Mouse (Mus musculus) CH12.LX (cell line): ENCODE results near the gene Tbp. TPM values are rescaled to one million over a fixed set of nuclear protein-coding genes. Genes with fewer than 3 reads are reported as not detected.

Experiments used
- DNase-seq: peaks from one replicate; pipeline ENCODE4 v3.0.0-alpha.2; 2013; ENCODE audit errors: extremely low read depth
- H3K27ac ChIP-seq: 2 replicates; pipeline ENCODE4 v1.5.1; 2012; ENCODE audit warnings: low read depth, mild to moderate bottlenecking, control low read depth, moderate library complexity; ENCODE audit not compliant: insufficient read depth
- H3K27me3 ChIP-seq: replicated peaks from 2 replicates; pipeline ENCODE3; 2012; ENCODE audit warnings: inconsistent platforms
- H3K36me3 ChIP-seq, 2 experiments: replicated peaks in 1 of 2; 2 replicates each; pipeline versions ENCODE3 to v1.6.1; 2012; ENCODE audit warnings: inconsistent platforms in 1 of 2, low read length in 1 of 2, mild to moderate bottlenecking in 1 of 2, mixed read lengths in 1 of 2, moderate library complexity in 1 of 2; ENCODE audit not compliant: control insufficient read depth in 1 of 2, insufficient read depth in 1 of 2
- H3K4me1 ChIP-seq, 2 experiments: 2 replicates each; pipeline ENCODE4 v1.6.1; 2012; ENCODE audit warnings: inconsistent platforms in 1 of 2, moderate library complexity in 1 of 2; ENCODE audit not compliant: insufficient read depth in 2 of 2, control insufficient read depth in 1 of 2
- H3K4me2 ChIP-seq: 2 replicates; pipeline ENCODE4 v1.6.1; 2012; ENCODE audit warnings: low read depth, mild to moderate bottlenecking, control low read depth; ENCODE audit not compliant: poor library complexity, insufficient read depth, severe bottlenecking
- H3K4me3 ChIP-seq, 3 experiments: fragments of 150-350 bp in 1 of 3; sonication (generic) in 1 of 3; replicated peaks in 1 of 3; 2 replicates each; pipeline versions ENCODE3 to v1.5.1; 2011 to 2012; ENCODE audit warnings: low read depth in 2 of 3, low read length in 2 of 3, mild to moderate bottlenecking in 2 of 3, moderate library complexity in 2 of 3, control low read depth in 1 of 3, improper control_type of control experiment in 1 of 3, inconsistent platforms in 1 of 3, mixed read lengths in 1 of 3; ENCODE audit not compliant: poor library complexity in 1 of 3
- H3K79me2 ChIP-seq: replicated peaks from 2 replicates; pipeline ENCODE4 v1.6.1; 2012; ENCODE audit warnings: mild to moderate bottlenecking, moderate library complexity; ENCODE audit not compliant: control insufficient read depth, poor library complexity, insufficient read depth, severe bottlenecking; ENCODE audit errors: extremely low read depth
- H3K9ac ChIP-seq: 2 replicates; pipeline ENCODE4 v1.6.1; 2012; ENCODE audit warnings: low read depth, mild to moderate bottlenecking, control low read depth, moderate library complexity; ENCODE audit not compliant: insufficient read depth
- H3K9me3 ChIP-seq: replicated peaks from 2 replicates; pipeline ENCODE3; 2012; ENCODE audit warnings: low read length, inconsistent platforms, mixed read lengths
- BHLHE40 ChIP-seq: IDR thresholded peaks from 2 replicates; pipeline ENCODE4 v1.6.1; 2011; ENCODE audit warnings: mild to moderate bottlenecking, low read depth, low read length, improper control_type of control experiment
- CTCF ChIP-seq, 2 experiments: IDR thresholded peaks in 1 of 2; conservative IDR thresholded peaks in 1 of 2; 2 replicates each; pipeline ENCODE4 v1.5.1; 2011 to 2012; ENCODE audit warnings: low read depth in 2 of 2, low read length in 2 of 2, improper control_type of control experiment in 1 of 2, inconsistent platforms in 1 of 2, mild to moderate bottlenecking in 1 of 2, moderate library complexity in 1 of 2
- ELF1 ChIP-seq: IDR thresholded peaks from 2 replicates; pipeline ENCODE4 v1.6.1; 2014; ENCODE audit warnings: low read depth, mild to moderate bottlenecking, inconsistent platforms, low read length, improper control_type of control experiment
- EP300 ChIP-seq: IDR thresholded peaks from 2 replicates; pipeline ENCODE4 v1.6.1; 2011; ENCODE audit warnings: low read length, improper control_type of control experiment
- ETS1 ChIP-seq: conservative IDR thresholded peaks from 2 replicates; pipeline ENCODE4 v1.6.1; 2012; ENCODE audit warnings: low read depth, mild to moderate bottlenecking, inconsistent platforms, low read length, improper control_type of control experiment, moderate library complexity
- GABPA ChIP-seq: IDR thresholded peaks from 2 replicates; pipeline ENCODE4 v1.6.1; 2012; ENCODE audit warnings: low read depth, low read length, improper control_type of control experiment, inconsistent platforms; ENCODE audit not compliant: insufficient replicate concordance
- HCFC1 ChIP-seq: IDR thresholded peaks from 2 replicates; pipeline ENCODE4 v1.6.1; 2012; ENCODE audit warnings: low read depth, mild to moderate bottlenecking, inconsistent platforms, low read length, improper control_type of control experiment
- IRF4 ChIP-seq: IDR thresholded peaks from 2 replicates; pipeline ENCODE4 v1.6.1; 2014; ENCODE audit warnings: low read depth, mild to moderate bottlenecking, inconsistent platforms, low read length, improper control_type of control experiment
- JUN ChIP-seq: IDR thresholded peaks from 2 replicates; pipeline ENCODE4 v1.6.1; 2011; ENCODE audit warnings: low read depth, mild to moderate bottlenecking, low read length, improper control_type of control experiment, moderate library complexity; ENCODE audit not compliant: insufficient read depth
- KAT2A ChIP-seq: IDR thresholded peaks from 2 replicates; pipeline ENCODE4 v1.6.1; 2012; ENCODE audit warnings: low read length, improper control_type of control experiment, inconsistent platforms; ENCODE audit not compliant: insufficient replicate concordance
- MAX ChIP-seq: IDR thresholded peaks from 2 replicates; pipeline ENCODE4 v1.6.1; 2011; ENCODE audit warnings: low read length, improper control_type of control experiment
- MAZ ChIP-seq: IDR thresholded peaks from 2 replicates; pipeline ENCODE4 v1.6.1; 2012; ENCODE audit warnings: low read depth, mild to moderate bottlenecking, inconsistent platforms, low read length, improper control_type of control experiment, moderate library complexity
- NELFE ChIP-seq: IDR thresholded peaks from 2 replicates; pipeline ENCODE4 v1.6.1; 2011; ENCODE audit warnings: low read depth, low read length, improper control_type of control experiment
- PAX5 ChIP-seq: IDR thresholded peaks from 2 replicates; pipeline ENCODE4 v1.6.1; 2012; ENCODE audit warnings: low read length, inconsistent platforms, mixed read lengths
- POLR2A ChIP-seq: IDR thresholded peaks from 2 replicates; pipeline ENCODE4 v1.6.1; 2011; ENCODE audit warnings: low read depth, mild to moderate bottlenecking, improper control_type of control experiment, low read length
- POLR2AphosphoS2 ChIP-seq: IDR thresholded peaks from 2 replicates; pipeline ENCODE4 v1.6.1; 2011; ENCODE audit warnings: low read depth, low read length, improper control_type of control experiment
- RAD21 ChIP-seq: IDR thresholded peaks from 2 replicates; pipeline ENCODE4 v1.6.1; 2011; ENCODE audit warnings: low read depth, mild to moderate bottlenecking, low read length, improper control_type of control experiment, moderate library complexity
- SMC3 ChIP-seq: IDR thresholded peaks from 2 replicates; pipeline ENCODE4 v1.6.1; 2011; ENCODE audit warnings: low read depth, low read length, improper control_type of control experiment
- UBTF ChIP-seq: IDR thresholded peaks from 2 replicates; pipeline ENCODE4 v1.6.1; 2012; ENCODE audit warnings: low read depth, mild to moderate bottlenecking, inconsistent platforms, low read length, improper control_type of control experiment, moderate library complexity
- USF1 ChIP-seq: IDR thresholded peaks from 2 replicates; pipeline ENCODE4 v1.6.1; 2014; ENCODE audit warnings: low read depth, mild to moderate bottlenecking, inconsistent platforms, low read length, improper control_type of control experiment
- USF2 ChIP-seq: conservative IDR thresholded peaks from 2 replicates; pipeline ENCODE4 v1.6.1; 2011; ENCODE audit warnings: low read depth, low read length, improper control_type of control experiment
- ZC3H11A ChIP-seq: IDR thresholded peaks from 2 replicates; pipeline ENCODE4 v1.6.1; 2012; ENCODE audit warnings: low read depth, mild to moderate bottlenecking, inconsistent platforms, low read length, improper control_type of control experiment
- ZKSCAN1 ChIP-seq: IDR thresholded peaks from 2 replicates; pipeline ENCODE4 v1.6.1; 2012; ENCODE audit warnings: low read depth, inconsistent platforms, low read length, improper control_type of control experiment, borderline replicate concordance
- ZMIZ1 ChIP-seq: IDR thresholded peaks from 2 replicates; pipeline ENCODE4 v1.6.1; 2012; ENCODE audit warnings: low read depth, mild to moderate bottlenecking, inconsistent platforms, low read length, improper control_type of control experiment
- dilution Hi-C: fragments of 300-500 bp; cut with MboI; formaldehyde crosslinking; loops from 2 replicates; pipeline ENCODE4 v1.14.3; 2020; ENCODE audit warnings: low sequenced_read_pairs; ENCODE audit not compliant: extremely low pct_unique_long_range_greater_than_20kb, extremely low pct_ligation_motif_present
- in situ Hi-C: fragments of 300-500 bp; cut with MboI; formaldehyde crosslinking; loops from 3 replicates; pipeline ENCODE4 v1.14.3; 2019; ENCODE audit warnings: low sequenced_read_pairs, low pct_ligation_motif_present, low pct_unique_long_range_greater_than_20kb, mixed read lengths
- polyA plus RNA-seq: library from polyadenylated mRNA; unstranded; fragments of >175 nt; gene quantifications from 2 replicates; pipeline ENCODE4 v1.2.1, GENCODE M21; 2012; ENCODE audit warnings: low read depth; ENCODE audit not compliant: insufficient read length
- total RNA-seq, 2 experiments: library from RNA; depleted of rRNA; stranded (reverse); fragments of 300-350 nt in 1 of 2; fragments of >200 nt in 1 of 2; gene quantifications; 2 replicates each; pipeline ENCODE4 v1.2.3; 2012 to 2014

Gene Tbp
- total and polyA plus RNA-seq, 3 experiments: 26.5 to 71.4 (median 52.8) TPM

DNA sequence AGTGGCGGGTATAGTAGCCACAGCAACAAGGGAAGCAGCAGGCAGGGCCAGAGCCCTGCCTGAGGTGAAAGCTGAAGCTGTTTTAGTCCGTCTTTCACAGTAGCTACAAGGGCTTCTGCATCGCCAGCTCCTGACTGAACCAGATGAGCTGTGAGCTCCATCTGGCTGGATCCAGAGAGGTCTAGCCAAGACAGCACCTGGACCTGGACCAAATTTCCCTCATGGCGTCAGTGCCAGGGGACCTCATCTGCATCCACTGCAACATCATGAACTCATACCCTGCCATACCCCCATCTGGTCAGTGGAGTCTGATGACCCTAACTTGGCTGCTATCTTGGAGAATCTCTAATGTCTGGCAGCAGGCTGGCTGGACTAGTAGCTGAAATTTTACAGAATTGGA is 39.9 kb upstream of the Tbp start:
- TF ChIP-seq ETS1: no peak
- TF ChIP-seq ZKSCAN1: no peak
- TF ChIP-seq KAT2A: no peak
- no peak for TF ChIP-seq USF2
- no peak for TF ChIP-seq PAX5
- TF ChIP-seq EP300: no peak
- no peak for TF ChIP-seq BHLHE40
- no peak for TF ChIP-seq USF1
- no peak for TF ChIP-seq ZC3H11A
- no peak for TF ChIP-seq GABPA
- TF ChIP-seq, all 38 proteins: peak for 0
- no peak overlapping the region for H3K4me3 ChIP-seq
- no peak for DNase-seq
- peaks cover 0 to 15% of the 10 kb centered on the region in 2 experiments; a peak in 2 of 4 replicates for H3K4me1 ChIP-seq
- no peaks in the 10 kb centered on the region for H3K79me2 ChIP-seq
- no peaks in the 10 kb centered on the region for H3K9me3 ChIP-seq
- H3K27me3 ChIP-seq: no peaks in the 10 kb centered on the region
- in situ Hi-C loops (no loop called here), dilution Hi-C loops (no loop called here)
- H3K27ac ChIP-seq: no peak overlapping the region
- H3K36me3 ChIP-seq: peaks cover 7 to 44% of the 10 kb centered on the region in 2 experiments
- no peak overlapping the region for H3K9ac ChIP-seq
- no peak overlapping the region for H3K4me2 ChIP-seq

DNA sequence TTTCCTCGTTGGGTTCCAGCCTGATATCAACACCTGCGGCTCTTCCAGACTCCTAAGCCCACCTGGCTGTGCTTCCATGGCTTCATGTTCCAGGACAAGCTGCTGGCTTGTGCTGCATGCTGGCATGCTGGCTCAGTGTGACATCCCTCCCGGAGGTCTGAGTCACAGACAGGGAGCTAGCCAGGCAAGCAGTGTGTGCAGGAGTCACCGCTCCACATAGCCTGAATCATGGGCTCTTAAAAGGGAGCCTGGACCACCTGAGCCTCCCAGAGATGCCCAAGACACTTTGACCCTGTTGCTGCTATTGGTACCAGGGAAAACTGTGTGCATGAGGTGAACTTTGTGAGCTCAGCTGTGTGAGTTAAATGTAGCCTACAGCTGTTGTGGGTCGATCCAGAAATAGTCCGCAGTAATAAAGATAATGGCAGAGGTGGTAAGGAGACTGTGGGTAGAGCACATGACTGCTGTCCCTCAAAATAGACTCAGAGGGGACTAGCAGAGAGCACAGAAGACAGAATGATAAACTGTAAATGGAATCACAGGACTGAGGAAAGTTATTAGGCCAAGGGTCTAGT is 37.7 kb upstream of the Tbp start:
- no peaks in the 10 kb centered on the region for H3K27me3 ChIP-seq
- TF ChIP-seq ZMIZ1 (no peak), POLR2AphosphoS2 (no peak), HCFC1 (no peak)
- H3K9ac ChIP-seq: no peak overlapping the region
- peak; percentile 18 for DNase-seq
- H3K4me2 ChIP-seq: no peak overlapping the region
- peaks cover 0 to 15% of the 10 kb centered on the region in 2 experiments; a peak in 2 of 4 replicates for H3K4me1 ChIP-seq
- dilution Hi-C loops: no loop called here
- H3K27ac ChIP-seq: no peak overlapping the region
- no peak overlapping the region for H3K4me3 ChIP-seq
- peaks cover 11 to 53% of the 10 kb centered on the region in 2 experiments for H3K36me3 ChIP-seq
- in situ Hi-C loops: no loop called here
- no peaks in the 10 kb centered on the region for H3K79me2 ChIP-seq
- no peaks in the 10 kb centered on the region for H3K9me3 ChIP-seq

DNA sequence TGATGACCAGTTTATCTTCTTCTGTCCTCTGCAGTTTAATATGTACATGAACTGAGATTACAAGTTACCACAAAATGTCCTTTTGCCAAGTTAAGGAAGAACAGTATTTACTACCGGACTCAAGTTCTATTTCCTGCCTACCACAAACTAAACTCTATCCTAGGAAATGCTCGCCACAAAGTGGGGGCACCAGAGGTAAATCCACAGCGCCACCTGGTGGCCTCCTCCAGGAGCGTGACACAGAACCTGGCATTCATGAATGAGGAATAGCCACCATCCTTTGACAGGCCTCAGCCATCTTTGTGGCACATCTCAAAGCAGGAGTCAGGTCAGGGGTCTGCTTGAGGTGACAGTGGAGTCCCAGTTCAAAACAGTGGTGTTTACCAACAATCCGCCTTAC is 32.0 kb upstream of the Tbp start:
- no peak overlapping the region for H3K9ac ChIP-seq
- H3K4me3 ChIP-seq: no peak overlapping the region
- H3K4me2 ChIP-seq: no peak overlapping the region
- dilution Hi-C loops: no loop called here
- H3K9me3 ChIP-seq: no peaks in the 10 kb centered on the region
- H3K27me3 ChIP-seq: no peaks in the 10 kb centered on the region
- H3K79me2 ChIP-seq: no peaks in the 10 kb centered on the region
- H3K4me1 ChIP-seq: peaks cover 0 to 3% of the 10 kb centered on the region in 2 experiments; a peak in 2 of 4 replicates
- in situ Hi-C loops: no loop called here
- TF ChIP-seq UBTF (no peak), POLR2A (no peak), NELFE (peak; percentile 37; the same call in 1 of the 2 replicates), ZC3H11A (peak; percentile 48; the same call in 1 of the 2 replicates), ELF1 (peak; percentile 42; the same call in 1 of the 2 replicates), CTCF (conservative IDR thresholded peaks at IDR 0.05 in 1 of 2, IDR thresholded peaks at IDR 0.05 in 1 of 2; ENCODE audit: low read depth in 2 of 2, low read length in 2 of 2) (peak; percentile 87 to 88), SMC3 (peak; percentile 82), MAZ (peak; percentile 59; the same call in 1 of the 2 replicates), RAD21 (peak; percentile 82), MAX (0 out of 2 replicates have a peak, but pooled peaks have one; percentile 23), IRF4 (peak; percentile 20; the same call in 1 of the 2 replicates), JUN (no peak)
- H3K27ac ChIP-seq: no peak overlapping the region
- peaks cover 20 to 56% of the 10 kb centered on the region in 2 experiments for H3K36me3 ChIP-seq
- peak; percentile 71 for DNase-seq
